Mouse (Mus musculus) ES-E14 (cell line): Measurements from ENCODE around the gene Ivd.

ENCODE experiments used
- CHD2 ChIP-seq: IDR thresholded peaks from 2 replicates; pipeline ENCODE4 v1.6.1; 2014; ENCODE audit warnings: mild to moderate bottlenecking, low read depth, low read length, inconsistent platforms
- ZC3H11A ChIP-seq: IDR thresholded peaks from 2 replicates; pipeline ENCODE4 v1.6.1; 2012; ENCODE audit warnings: low read depth, mild to moderate bottlenecking, inconsistent platforms, low read length, borderline replicate concordance
- ZNF384 ChIP-seq: IDR thresholded peaks from 2 replicates; pipeline ENCODE4 v1.6.1; 2012; ENCODE audit warnings: low read depth, low read length, inconsistent platforms

DNA sequence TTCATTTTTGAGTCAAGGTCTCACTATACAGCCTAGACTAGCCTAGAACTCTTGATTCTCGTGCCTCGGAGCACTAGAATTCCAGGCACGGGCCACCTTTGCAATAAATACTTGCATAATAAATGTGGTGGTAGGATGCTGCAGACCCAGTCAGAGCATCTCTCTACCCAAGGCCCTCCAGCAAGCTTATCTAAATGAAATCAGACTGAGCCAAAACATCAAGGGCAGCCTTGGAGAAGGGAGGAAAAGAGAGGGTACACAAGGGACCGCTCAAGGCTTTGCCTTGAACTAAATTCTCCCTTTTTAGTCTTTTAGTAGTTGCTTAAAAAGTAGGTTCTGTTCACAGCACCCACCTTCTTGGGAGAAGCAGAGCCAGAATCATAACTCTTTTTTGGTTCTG is 29.4 kb downstream of the Ivd start:
- TF ChIP-seq ZNF384 (no peak), CHD2 (no peak), ZC3H11A (no peak)
